Mouse (Mus musculus): ENCODE results near the gene Mapkap1. TPM values are rescaled to one million over a fixed set of nuclear protein-coding genes. Genes with fewer than 3 reads are reported as not detected.

The Mapkap1 gene
- total and polyA plus RNA-seq, 2 experiments from 2014 or later = 90.4 to 153 TPM

DNA sequence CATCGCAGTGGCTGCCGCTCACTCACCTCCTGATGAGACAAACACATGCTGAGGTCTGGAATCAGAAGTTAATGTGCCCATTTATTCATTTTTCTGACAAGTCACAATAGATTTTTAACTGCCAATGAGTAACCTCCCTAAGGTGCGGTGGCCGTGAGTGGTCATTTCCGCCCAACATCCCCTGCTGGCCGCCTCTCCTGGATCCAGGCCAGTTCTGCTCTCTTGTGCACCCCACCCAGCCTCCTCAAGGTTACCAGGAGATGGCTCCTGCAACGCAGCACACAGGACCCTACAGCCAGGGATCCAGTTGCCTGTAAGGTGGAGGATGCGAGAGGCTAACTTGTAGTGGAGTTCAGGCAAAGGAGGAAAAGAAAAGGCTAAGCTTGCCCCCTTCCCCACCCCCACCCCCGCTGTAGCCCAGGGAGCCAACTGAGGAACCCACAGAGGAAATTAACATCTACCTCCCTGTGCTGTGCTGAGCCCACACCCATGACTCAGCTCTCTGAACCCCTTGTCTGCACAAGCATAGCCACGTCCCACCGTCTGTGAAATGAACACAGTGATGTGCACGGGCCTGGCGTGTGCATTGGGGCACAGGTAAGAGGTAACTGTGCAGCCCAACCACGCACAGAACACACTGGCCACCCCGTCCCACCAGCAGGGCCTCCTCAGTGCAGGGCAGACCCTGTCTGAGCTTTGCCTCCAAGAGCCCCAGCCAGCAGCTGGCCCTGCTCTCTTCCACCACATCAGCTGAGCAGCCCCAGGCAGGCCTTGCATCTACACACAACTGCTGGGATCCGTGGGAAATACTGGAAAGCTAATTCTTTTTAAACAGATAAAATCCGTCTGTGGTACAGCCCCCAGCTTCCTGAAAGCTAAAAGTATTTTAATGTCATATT lies 221.0 kb downstream of the Mapkap1 start:
- Histone ChIP-seq H3K4me3 (ENCODE audit: low read length) (no peak overlapping the region), H3K27ac (no peak overlapping the region), H3K9me3 (ENCODE audit: low read length) (no peaks in the 10 kb centered on the region), H3K4me2 (ENCODE audit: low read depth, low read length) (no peak overlapping the region), H3K27me3 (ENCODE audit: insufficient read depth, low read length) (no peaks in the 10 kb centered on the region), H3K4me1 (ENCODE audit: insufficient read depth, low read length) (peaks cover 4% of the 10 kb centered on the region; the same call in 1 of the 2 replicates), H3K9ac (replicated peaks; ENCODE audit: low read length) (no peak overlapping the region), H3K36me3 (ENCODE audit: insufficient read depth, low read length) (peaks cover 12% of the 10 kb centered on the region; the same call in 1 of the 2 replicates)
- ATAC-seq = no peak
- no peak for DNase-seq (ENCODE audit: low spot score)
- TF ChIP-seq CTCF (IDR thresholded peaks at IDR 0.05; ENCODE audit: low read depth) = no peak
- 60% methylated on average over 17 of the region's 17 CpGs for WGBS

DNA sequence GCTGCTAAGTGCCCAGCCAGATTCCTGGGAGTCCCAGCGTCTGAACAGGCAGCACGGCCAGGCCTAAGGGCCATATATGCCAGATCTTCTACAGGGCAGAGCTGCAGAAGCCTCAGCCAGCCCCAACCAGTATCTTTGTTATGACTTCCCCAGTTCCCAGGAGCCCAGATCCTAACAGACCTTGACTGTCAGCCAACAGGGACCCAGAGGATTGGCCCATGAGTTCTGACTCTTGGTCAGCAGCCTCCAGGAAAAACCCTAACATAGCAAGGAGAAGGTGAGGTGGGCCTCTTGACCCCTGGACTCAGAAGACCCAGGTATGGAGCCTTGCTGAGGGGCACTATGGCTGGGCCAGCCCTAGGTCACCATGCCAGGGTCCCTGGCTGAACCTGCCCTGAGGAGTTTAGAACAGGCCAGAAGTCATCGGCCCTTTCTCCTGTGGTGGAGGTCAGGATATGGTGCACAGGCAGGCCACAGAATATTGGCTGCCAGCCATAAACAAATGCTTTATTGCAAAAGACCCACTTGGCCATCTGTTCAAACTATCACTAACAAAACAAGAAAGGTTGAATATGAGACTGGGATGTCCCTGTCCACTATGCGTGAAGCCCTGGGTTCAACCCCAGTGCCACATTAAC lies 222.5 kb downstream of the Mapkap1 start:
- H3K4me1 ChIP-seq (ENCODE audit: insufficient read depth, low read length) = peaks cover 4% of the 10 kb centered on the region; the same call in 1 of the 2 replicates
- 72% methylated on average over 4 of the region's 4 CpGs for WGBS
- DNase-seq (ENCODE audit: low spot score) (no peak), ATAC-seq (no peak)
- H3K27me3 ChIP-seq (ENCODE audit: insufficient read depth, low read length) = no peaks in the 10 kb centered on the region
- no peak overlapping the region for H3K4me3 ChIP-seq (ENCODE audit: low read length)
- H3K9ac ChIP-seq (replicated peaks; ENCODE audit: low read length) = no peak overlapping the region
- no peak for TF ChIP-seq CTCF (IDR thresholded peaks at IDR 0.05; ENCODE audit: low read depth)
- H3K27ac ChIP-seq = no peak overlapping the region
- no peaks in the 10 kb centered on the region for H3K9me3 ChIP-seq (ENCODE audit: low read length)
- H3K4me2 ChIP-seq (ENCODE audit: low read depth, low read length) = no peak overlapping the region
- peaks cover 10% of the 10 kb centered on the region; the same call in 1 of the 2 replicates for H3K36me3 ChIP-seq (ENCODE audit: insufficient read depth, low read length)

DNA sequence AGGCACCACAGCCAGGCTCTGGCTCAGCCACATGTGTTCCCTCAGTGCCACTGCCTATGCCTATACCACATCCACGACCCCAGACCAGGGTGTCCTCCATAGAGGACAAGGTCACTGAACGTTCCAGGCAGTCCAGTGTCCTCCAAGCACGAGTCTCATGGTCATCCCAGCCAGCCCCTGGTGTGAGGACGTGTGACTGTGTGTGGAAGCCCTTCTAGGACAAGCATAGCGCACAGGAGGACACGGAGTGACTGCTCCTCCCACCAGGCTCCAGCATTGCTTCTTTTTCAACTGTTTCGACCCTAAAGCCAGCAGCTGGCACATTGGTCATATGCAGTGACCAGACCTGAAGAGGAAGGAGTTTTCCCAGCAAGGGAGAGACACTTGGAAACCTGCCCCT lies 223.2 kb downstream of the Mapkap1 start:
- Histone ChIP-seq H3K27me3 (ENCODE audit: insufficient read depth, low read length) (no peaks in the 10 kb centered on the region), H3K4me2 (ENCODE audit: low read depth, low read length) (no peak overlapping the region), H3K9me3 (ENCODE audit: low read length) (no peaks in the 10 kb centered on the region), H3K27ac (no peak overlapping the region), H3K36me3 (ENCODE audit: insufficient read depth, low read length) (peaks cover 5% of the 10 kb centered on the region; the same call in 1 of the 2 replicates), H3K4me3 (ENCODE audit: low read length) (no peak overlapping the region), H3K9ac (replicated peaks; ENCODE audit: low read length) (no peak overlapping the region), H3K4me1 (ENCODE audit: insufficient read depth, low read length) (peaks cover 4% of the 10 kb centered on the region; the same call in 1 of the 2 replicates)
- 69% methylated on average over 7 of the region's 7 CpGs for WGBS
- ATAC-seq (no peak), DNase-seq (ENCODE audit: low spot score) (no peak)
- TF ChIP-seq CTCF (IDR thresholded peaks at IDR 0.05; ENCODE audit: low read depth) = no peak

DNA sequence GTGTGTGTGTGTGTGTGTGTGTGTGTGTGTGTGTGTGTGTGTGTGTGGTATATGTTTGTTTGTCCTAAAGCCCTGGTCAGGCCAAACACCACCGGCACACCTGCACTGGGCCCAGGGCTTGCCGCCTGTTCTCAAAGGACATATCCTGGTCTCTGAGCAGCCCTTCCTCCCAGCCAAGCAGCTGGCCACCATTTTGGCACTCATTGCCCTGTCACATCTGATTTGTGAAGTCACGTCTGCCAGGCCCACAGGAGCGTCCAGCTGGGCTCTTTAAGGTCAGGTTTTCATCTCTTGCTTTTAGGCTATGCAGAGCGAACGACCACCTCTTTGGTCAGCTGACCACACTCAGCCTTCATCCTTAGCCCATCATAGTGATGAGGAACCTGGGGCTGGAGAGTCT lies 223.9 kb downstream of the Mapkap1 start:
- WGBS = 69% methylated on average over 6 of the region's 6 CpGs
- H3K27me3 ChIP-seq (ENCODE audit: insufficient read depth, low read length) = no peaks in the 10 kb centered on the region
- H3K4me2 ChIP-seq (ENCODE audit: low read depth, low read length) = no peak overlapping the region
- peaks cover 4% of the 10 kb centered on the region; the same call in 1 of the 2 replicates for H3K4me1 ChIP-seq (ENCODE audit: insufficient read depth, low read length)
- no peak overlapping the region for H3K9ac ChIP-seq (replicated peaks; ENCODE audit: low read length)
- no peaks in the 10 kb centered on the region for H3K36me3 ChIP-seq (ENCODE audit: insufficient read depth, low read length)
- H3K27ac ChIP-seq = no peak overlapping the region
- ATAC-seq (peak; percentile 19; the same call in 1 of the 2 replicates), DNase-seq (ENCODE audit: low spot score) (no peak)
- no peak overlapping the region for H3K4me3 ChIP-seq (ENCODE audit: low read length)
- no peaks in the 10 kb centered on the region for H3K9me3 ChIP-seq (ENCODE audit: low read length)
- TF ChIP-seq CTCF (IDR thresholded peaks at IDR 0.05; ENCODE audit: low read depth) = no peak

DNA sequence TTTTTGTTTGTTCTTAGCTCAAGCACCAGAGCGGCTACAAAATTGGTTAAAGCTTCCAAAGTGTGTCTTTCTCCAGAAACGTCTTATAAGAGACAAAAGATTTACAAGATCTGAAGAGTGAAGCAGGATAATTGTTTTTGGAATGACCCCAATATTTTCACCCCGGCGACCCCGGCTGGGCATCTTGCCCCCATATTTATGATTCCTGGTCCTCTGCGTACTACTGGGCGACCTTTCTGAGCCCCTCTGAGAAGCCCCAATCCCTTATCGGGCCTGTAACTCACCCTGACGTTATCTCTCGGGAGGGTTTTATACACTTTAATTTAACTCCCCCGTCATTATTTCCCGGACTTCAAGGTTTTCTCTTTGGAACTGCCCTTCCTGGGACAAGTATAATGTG lies 225.5 kb downstream of the Mapkap1 start:
- no peak for TF ChIP-seq CTCF (IDR thresholded peaks at IDR 0.05; ENCODE audit: low read depth)
- no peak for ATAC-seq
- no peaks in the 10 kb centered on the region for H3K27me3 ChIP-seq (ENCODE audit: insufficient read depth, low read length)
- H3K4me3 ChIP-seq (ENCODE audit: low read length) = no peak overlapping the region
- no peak overlapping the region for H3K27ac ChIP-seq
- WGBS = 81% methylated on average over 12 of the region's 12 CpGs
- H3K4me2 ChIP-seq (ENCODE audit: low read depth, low read length) = no peak overlapping the region
- DNase-seq (ENCODE audit: low spot score) = no peak
- H3K9me3 ChIP-seq (ENCODE audit: low read length) = no peaks in the 10 kb centered on the region
- H3K36me3 ChIP-seq (ENCODE audit: insufficient read depth, low read length) = no peaks in the 10 kb centered on the region
- peaks cover 4% of the 10 kb centered on the region; the same call in 1 of the 2 replicates for H3K4me1 ChIP-seq (ENCODE audit: insufficient read depth, low read length)
- no peak overlapping the region for H3K9ac ChIP-seq (replicated peaks; ENCODE audit: low read length)

DNA sequence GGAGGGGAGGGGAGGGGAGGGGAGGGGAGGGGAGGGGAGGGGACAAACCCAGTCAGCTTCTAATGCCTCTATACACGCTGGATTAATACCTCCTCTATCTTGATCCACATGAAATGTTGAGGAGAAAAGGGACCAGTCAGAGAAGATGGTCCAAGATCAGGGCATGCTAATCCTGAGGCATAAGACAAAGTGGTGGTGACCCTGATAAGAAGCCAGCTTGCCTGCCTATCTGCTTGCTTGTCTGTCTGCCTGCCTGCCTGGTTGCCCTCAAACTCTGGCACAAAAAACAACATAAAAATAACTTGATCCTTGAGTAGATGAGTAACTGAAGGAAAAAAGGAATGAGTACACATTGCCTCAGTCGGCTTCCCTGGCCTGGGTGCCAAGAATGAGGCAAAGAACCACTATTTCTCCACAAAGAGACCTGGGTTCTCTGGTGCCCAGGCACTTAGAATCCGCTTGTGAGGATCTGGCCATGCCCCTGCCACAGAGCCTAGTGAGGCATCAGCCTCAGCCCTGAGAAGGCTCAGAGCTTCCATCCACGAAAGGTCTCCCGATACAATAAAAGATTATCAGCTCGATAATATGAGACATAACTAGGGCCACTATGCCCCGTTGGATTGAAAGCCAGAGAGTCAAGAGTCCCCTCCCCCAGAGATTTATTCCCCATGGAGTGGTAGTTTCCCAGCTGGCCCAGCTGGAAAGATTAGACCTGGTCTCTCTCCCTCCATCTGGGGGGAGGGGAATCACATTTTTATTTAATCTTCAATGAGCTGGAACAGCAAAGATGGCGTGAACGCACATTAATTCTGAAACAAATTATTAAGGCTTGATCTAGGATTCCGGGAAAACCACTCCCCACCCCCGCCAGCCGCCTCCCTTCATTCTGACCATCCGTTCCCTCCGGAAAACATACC lies 228.9 kb downstream of the Mapkap1 start:
- 0 out of 2 replicates have a peak, but pooled peaks cover 3% of the 10 kb centered on the region for H3K4me1 ChIP-seq (ENCODE audit: insufficient read depth, low read length)
- H3K36me3 ChIP-seq (ENCODE audit: insufficient read depth, low read length) = no peaks in the 10 kb centered on the region
- no peak overlapping the region for H3K4me2 ChIP-seq (ENCODE audit: low read depth, low read length)
- ATAC-seq (no peak), DNase-seq (ENCODE audit: low spot score) (no peak)
- H3K27me3 ChIP-seq (ENCODE audit: insufficient read depth, low read length) = no peaks in the 10 kb centered on the region
- no peaks in the 10 kb centered on the region for H3K9me3 ChIP-seq (ENCODE audit: low read length)
- H3K27ac ChIP-seq = no peak overlapping the region
- no peak overlapping the region for H3K9ac ChIP-seq (replicated peaks; ENCODE audit: low read length)
- TF ChIP-seq CTCF (IDR thresholded peaks at IDR 0.05; ENCODE audit: low read depth) = no peak
- WGBS = 69% methylated on average over 14 of the region's 14 CpGs
- no peak overlapping the region for H3K4me3 ChIP-seq (ENCODE audit: low read length)

Data from hindbrain, postnatal 0 days (tissue).